Mouse (Mus musculus) olfactory bulb, adult 2 months (tissue): ENCODE measurements around the gene Gm28305.

Experiments used
- CTCF ChIP-seq: fragments of 200-500 bp; IDR thresholded peaks from 2 replicates; pipeline ENCODE4 v1.5.1; 2012; ENCODE audit warnings: low read depth, mild to moderate bottlenecking, low read length, moderate library complexity; ENCODE audit not compliant: insufficient read depth
- POLR2A ChIP-seq: fragments of 200-500 bp; IDR thresholded peaks from 2 replicates; pipeline ENCODE4 v1.6.1; 2012; ENCODE audit warnings: mild to moderate bottlenecking, low read depth, low read length, moderate library complexity; ENCODE audit not compliant: insufficient read depth

- TF ChIP-seq CTCF (no peak), POLR2A (no peak)
Observed at GRCm38 (mm10) chr9:104123622-104124021, 83.2 kb downstream of the Gm28305 start.
